Mouse (Mus musculus): ENCODE results near the gene Cntfr. TPM values are rescaled to one million over a fixed set of nuclear protein-coding genes. Genes with fewer than 3 reads are reported as not detected.

Gene Cntfr
- 10 to 100 TPM; 89.6 to 96.1 TPM for total RNA-seq (2021)

GRCm38 (mm10) chr4:41696930-41697841 lies at the start of gene Cntfr:
Gene Cntfr, minus strand, starts transcription at chr4:41697089.
- DNase-seq (ENCODE audit: extremely low spot score in 1 of 2, low spot score in 1 of 2) = peak; percentile 89 to 94

- no peak for DNase-seq (ENCODE audit: extremely low spot score in 1 of 2, low spot score in 1 of 2)
Observed at GRCm38 (mm10) chr4:41745021-41745420, 48.1 kb upstream of the Cntfr start.

GRCm38 (mm10) chr4:41744131-41744530 lies 47.2 kb upstream of the Cntfr start:
- no peak for DNase-seq (ENCODE audit: extremely low spot score in 1 of 2, low spot score in 1 of 2)

GRCm38 (mm10) chr4:41741158-41741560 lies 44.3 kb upstream of the Cntfr start:
- DNase-seq (ENCODE audit: extremely low spot score in 1 of 2, low spot score in 1 of 2) = peak; percentile 79 to 85

GRCm38 (mm10) chr4:41740380-41741157 lies 43.7 kb upstream of the Cntfr start:
- DNase-seq (ENCODE audit: extremely low spot score in 1 of 2, low spot score in 1 of 2) = peak; percentile 61 to 66

GRCm38 (mm10) chr4:41739260-41739659 lies 42.4 kb upstream of the Cntfr start:
- DNase-seq (ENCODE audit: extremely low spot score in 1 of 2, low spot score in 1 of 2) = no peak

GRCm38 (mm10) chr4:41738256-41738603 lies 41.3 kb upstream of the Cntfr start:
- no peak for DNase-seq (ENCODE audit: extremely low spot score in 1 of 2, low spot score in 1 of 2)

GRCm38 (mm10) chr4:41737602-41738255 lies 40.8 kb upstream of the Cntfr start:
- DNase-seq (ENCODE audit: extremely low spot score in 1 of 2, low spot score in 1 of 2) = peak; percentile 64 to 74

GRCm38 (mm10) chr4:41731052-41731765 lies 34.3 kb upstream of the Cntfr start, which contains the start of gene Arid3c:
Gene Arid3c, minus strand, starts transcription at chr4:41731142.
- no peak for DNase-seq (ENCODE audit: extremely low spot score in 1 of 2, low spot score in 1 of 2)

GRCm38 (mm10) chr4:41726826-41727621 lies 30.1 kb upstream of the Cntfr start:
- no peak for DNase-seq (ENCODE audit: extremely low spot score in 1 of 2, low spot score in 1 of 2)

- DNase-seq (ENCODE audit: extremely low spot score in 1 of 2, low spot score in 1 of 2) = peak; percentile 72 to 73
Observed at GRCm38 (mm10) chr4:41722918-41723351, 26.0 kb upstream of the Cntfr start, which contains the start of gene Dctn3. Gene Dctn3, minus strand, starts transcription at chr4:41723170.

GRCm38 (mm10) chr4:41716834-41717233 lies 19.9 kb upstream of the Cntfr start:
- no peak for DNase-seq (ENCODE audit: extremely low spot score in 1 of 2, low spot score in 1 of 2)

GRCm38 (mm10) chr4:41715596-41715995 lies 18.7 kb upstream of the Cntfr start:
- DNase-seq (ENCODE audit: extremely low spot score in 1 of 2, low spot score in 1 of 2) = peak in 1 of 2 experiments; percentile 56

GRCm38 (mm10) chr4:41715082-41715481 lies 18.2 kb upstream of the Cntfr start:
- DNase-seq (ENCODE audit: extremely low spot score in 1 of 2, low spot score in 1 of 2) = no peak

GRCm38 (mm10) chr4:41714276-41714675 lies 17.4 kb upstream of the Cntfr start:
- peak in 1 of 2 experiments; percentile 68 for DNase-seq (ENCODE audit: extremely low spot score in 1 of 2, low spot score in 1 of 2)

GRCm38 (mm10) chr4:41713197-41714067 lies 16.5 kb upstream of the Cntfr start, which contains the start of gene Rpp25l:
Gene Rpp25l, minus strand, starts transcription at chr4:41713534.
- DNase-seq (ENCODE audit: extremely low spot score in 1 of 2, low spot score in 1 of 2) = peak; percentile 73 to 87

- no peak for DNase-seq (ENCODE audit: extremely low spot score in 1 of 2, low spot score in 1 of 2)
Observed at GRCm38 (mm10) chr4:41712421-41713196, 15.7 kb upstream of the Cntfr start.
